Mouse (Mus musculus) T-helper 2 cell (primary cell): ENCODE measurements around the gene G3bp2.

Experiments used
- in situ Hi-C: fragments of 300-600 bp; cut with MboI, MseI; formaldehyde crosslinking; loops from one replicate; pipeline ENCODE4 v1.15.1; 2025; ENCODE audit warnings: high pct_unique_total_duplicates

Gene G3bp2

DNA sequence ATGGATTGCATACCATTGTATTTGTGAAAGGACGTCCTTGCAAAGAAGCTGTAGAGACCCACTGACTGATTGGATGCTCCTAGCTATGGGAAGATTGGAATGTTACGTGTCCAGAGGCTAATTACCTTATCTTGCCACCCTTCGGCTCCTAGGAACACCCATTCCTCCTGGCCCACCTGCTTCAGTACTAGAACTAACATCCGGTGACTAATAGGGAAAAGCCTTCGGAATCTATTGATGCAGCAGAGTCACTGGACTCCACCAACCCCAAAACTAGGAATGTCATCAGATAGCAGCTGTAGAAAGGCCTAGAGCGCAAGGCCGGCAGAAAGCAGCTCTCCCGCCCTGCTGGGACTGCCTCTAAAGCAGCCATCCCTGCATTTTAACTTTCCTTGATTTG is 18.1 kb upstream of the G3bp2 start:
- in situ Hi-C loops = no loop called here

DNA sequence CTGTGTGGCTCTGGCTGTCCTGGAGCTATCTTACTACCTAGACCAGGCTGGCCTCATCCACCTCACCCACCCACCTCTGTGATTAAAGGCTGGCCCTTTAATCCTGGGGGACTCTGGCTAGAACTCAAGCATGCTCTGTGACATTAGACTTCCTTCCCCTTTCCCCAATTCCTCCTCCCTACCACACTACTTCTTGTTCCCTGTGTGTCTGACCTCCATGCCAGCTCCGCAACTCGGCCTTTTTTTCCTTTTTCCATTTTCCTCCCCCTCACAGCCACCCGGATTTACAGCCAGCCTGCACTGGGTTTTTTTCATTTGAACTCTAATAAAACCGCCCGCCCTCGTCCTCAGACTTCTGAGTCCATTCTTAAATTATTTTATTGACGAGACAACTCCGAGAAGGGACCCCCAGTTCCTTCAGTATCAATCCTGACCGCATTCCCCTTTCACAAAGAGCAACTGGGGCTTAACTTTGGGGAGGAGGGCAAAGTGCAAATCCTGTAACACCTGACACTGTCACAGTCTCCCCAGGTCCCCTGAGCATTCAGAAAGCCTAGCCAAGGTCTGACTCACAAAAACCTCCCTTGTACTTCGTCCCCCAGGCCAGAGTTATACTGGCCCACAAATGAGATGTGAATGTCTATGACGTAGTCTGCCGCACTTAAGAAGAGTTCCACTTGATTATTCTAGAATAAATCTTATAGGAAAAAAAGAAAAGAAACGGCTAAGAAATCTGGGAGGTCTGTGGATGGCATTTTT is 15.0 kb upstream of the G3bp2 start:
- in situ Hi-C loops = no loop called here

DNA sequence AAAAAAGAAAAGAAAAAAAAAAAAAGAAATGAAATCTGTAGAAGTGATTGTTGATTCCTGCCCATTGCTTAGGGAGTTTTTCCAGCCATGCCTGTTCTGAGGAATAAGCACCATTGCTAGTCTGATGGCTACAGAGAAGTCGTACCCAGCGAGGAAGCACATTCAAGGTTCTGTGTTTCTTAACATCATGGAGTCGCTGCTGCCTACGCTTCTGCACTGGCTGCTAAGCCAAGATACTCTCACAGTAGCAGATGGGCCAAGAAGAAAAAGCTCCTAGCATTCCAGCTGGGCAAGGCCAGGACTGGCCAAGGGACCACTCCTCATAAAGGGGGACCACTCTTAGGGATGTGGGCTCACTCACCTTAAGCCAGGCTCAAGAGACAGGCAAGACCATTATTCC is 14.3 kb upstream of the G3bp2 start:
- in situ Hi-C loops = no loop called here

DNA sequence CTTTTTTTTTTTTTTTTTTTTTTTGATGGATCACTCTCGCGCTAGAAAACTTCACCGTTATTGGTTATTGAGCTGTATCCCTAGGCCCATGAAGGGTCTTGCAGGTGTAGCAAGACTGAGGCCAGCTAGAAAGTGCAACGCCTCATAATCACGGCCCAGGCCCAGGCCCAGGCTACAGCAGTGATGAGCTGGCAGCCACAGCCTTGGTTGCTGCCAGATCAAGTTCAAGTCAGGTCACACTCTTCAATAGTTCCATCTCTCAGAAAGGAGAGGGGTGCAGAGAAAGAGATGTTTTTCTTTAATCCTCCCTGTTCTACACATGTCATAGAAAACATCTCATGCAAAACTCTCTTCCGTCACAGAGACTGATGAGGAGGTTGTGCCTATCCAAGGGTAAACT is 13.3 kb upstream of the G3bp2 start:
- in situ Hi-C loops = no loop called here

DNA sequence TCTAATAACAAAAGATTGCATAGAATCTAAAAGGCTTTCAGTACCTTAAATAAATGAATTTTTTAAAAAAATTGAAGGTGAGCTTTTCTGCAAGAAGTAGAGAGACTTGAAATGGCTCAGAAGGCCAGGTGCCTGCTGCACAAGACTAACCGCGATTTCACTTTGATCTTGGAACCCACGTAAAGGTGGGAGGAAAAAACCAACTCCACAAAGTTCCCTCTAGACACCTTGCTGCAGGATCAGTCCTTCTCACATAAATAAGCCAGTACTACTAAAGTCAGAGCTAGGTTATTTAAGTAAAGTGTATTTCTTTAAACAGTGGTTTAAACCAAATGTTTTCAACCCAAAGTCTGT is 10.5 kb upstream of the G3bp2 start:
- in situ Hi-C loops = loop anchor here (5.0 kb wide), 1 partner anchor 38 kb away; no protein-coding TSS in a partner anchor

DNA sequence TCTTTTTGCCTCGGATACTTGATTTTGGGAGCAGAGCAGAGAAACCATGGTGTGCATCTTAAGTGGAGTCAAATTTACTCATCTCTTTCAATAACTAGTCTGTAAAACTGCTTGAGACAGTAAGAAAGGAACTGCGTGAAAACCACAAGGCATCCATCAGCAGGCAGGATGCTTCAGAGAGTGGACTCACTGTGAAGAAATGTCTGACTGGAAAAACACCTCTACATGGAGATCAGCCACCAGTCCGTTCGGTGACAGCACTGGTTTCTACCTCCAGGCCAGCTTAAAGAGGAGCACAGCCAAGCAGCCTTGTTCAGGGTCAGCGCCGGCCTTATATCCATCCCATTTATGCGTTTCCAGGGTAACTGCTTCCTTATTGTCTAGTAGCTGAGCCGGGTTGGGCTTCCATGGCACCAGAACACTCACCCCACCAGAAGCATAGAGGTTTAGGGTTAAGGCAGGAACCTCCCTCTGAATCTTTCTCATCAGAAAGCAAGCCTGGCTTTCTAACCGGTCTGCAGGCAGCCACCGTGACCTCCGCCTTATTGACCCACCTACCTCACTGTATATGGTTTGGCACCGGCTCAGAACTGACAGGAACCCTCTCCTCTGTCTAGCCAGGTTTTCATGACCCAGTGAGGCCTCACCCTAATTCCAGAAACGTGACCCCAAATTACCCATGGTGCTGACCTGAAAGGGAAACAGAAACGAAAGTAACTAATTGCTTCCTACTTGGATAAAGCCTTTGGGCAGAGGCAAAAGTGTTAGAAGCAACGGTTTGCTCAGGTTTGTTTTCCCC is 9.9 kb upstream of the G3bp2 start:
- in situ Hi-C loops = loop anchor here (5.0 kb wide), 1 partner anchor 39 kb away; no protein-coding TSS in a partner anchor

DNA sequence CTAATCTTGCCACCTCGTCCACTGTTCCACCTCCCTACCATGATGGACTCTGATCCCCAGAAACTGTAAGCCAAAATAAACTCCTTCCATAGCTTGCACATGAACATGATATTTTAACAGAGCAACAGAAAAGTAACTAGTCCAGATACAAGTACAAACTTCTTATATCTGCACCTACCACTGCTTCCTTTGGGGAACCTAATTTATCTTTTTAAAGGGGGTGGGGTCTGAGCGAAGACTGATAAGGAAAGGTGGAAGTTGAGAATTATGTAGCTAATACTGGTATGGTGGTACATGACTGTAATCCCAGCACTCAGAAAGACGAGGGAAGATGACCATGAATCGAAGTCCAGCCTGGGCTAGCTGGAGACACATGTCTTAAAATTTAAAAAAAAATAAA is 4.0 kb upstream of the G3bp2 start:
- in situ Hi-C loops = no loop called here

DNA sequence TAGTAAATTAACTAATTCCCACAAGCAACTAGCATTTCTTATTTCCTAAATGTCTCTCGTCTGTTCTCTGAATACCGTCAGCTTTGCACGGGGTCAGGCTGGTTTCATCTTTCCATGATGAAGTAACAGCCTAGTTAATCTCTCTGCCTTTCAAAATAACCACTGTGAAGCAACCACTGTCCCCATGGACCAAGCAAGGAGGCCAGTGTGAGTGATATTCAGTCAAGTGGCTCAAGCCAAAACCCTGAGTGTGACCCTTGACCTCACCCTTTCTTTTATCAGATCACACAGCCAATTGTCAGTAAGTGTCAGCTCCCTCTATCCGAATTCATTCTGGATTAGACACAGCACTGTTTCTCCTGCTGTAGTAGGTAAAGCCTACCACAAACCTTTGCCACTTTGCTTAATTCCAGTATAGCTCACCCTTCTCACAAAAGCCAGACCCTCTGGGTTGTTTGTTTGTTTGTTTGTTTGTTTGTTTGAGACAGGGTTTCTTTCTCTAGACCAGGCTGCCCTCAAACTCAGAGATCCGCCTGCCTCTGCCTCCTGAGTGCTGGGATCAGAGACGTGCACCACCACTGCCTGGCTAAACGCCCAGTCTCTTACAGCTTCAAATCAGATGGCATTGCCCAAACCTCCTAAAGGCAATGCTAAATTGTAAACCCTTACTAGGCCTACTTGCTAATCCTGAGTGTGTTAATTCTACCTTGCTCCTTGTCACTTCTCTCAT is 2.5 kb upstream of the G3bp2 start:
- in situ Hi-C loops = no loop called here

DNA sequence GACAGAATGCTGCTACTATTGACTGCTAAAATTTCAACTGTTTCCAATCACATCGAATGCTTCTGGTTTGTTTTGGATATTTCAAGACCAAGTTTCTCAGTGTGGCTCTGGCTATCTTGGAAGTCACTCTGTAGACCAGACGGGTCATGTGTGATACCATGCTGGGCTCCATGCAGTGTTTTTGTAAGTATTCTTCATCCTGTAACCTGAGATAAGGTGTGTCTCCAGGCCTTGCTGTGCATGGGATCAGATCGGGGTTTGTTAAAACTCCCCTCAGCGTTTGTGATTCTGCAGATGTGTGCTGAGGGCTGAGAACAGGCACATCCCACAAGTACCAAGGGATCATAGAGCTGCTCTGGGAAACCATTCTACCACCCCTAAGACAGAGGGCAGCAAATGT is 1.7 kb upstream of the G3bp2 start:
- in situ Hi-C loops = no loop called here

DNA sequence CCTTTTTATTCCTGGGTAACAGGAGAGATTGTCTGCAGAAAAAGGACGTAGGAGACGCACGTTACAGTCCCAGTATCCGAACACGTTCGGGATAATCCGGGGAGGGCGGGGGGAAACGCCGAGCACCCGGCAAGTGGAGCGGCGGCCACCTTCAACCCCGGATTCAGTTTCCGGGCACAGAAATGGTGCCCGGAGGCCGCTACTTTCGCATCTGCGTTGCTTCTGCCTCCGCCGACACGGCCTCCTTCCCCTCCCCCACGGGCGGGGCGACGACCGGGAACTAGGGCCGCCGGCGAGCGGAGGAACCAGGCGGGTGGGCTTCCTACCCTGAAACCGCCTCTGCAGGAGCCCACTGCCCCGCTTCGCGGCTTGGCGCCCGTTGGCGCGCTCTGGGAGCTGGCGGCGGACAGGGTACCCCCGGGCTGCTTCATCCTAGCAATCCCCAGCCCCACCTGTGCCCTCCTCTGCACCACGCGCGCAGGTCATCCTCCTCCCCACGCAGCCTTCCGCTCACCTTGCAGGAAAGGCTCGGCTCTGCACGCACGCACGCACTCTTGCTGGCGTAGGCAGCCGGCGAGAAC is 608 bp downstream of the G3bp2 start:
- in situ Hi-C loops = no loop called here

DNA sequence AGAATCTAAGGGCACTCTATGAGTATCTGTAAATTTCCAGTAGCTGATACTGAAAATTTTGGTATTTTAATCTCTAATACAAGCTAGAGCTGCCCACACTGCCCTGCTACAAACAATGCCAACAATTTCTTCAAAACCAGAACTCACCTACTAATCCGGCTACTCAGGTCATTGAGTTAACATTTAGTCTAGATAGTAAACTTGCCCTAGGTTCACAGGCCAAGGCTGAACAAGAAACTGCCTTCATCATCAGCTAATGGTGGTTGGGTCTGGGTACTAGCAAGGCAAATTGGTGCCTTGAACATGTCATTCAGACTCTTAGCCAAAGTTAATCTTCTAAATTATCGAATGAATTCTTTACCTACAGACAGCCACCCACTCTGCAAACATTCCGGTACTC is 2.2 kb downstream of the G3bp2 start:
- in situ Hi-C loops = no loop called here

DNA sequence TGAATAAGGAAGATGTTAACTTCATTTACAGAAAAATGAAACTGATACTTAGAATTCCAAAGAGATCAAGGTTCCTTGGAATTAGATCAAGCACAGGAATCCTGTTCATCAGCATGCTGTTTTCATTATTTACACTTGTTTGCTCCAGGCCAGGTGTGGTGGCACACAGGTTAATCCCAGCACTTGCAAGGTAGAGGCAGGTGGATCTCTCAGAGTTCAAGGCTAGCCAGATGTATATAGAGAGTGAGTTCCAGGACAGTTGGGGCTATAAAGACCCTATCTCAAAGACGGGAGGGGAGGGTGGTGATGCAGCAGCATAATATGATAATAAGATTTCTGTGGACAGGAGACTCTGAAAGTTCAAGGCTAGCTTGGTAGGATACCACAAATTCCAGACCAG is 3.1 kb downstream of the G3bp2 start:
- in situ Hi-C loops = no loop called here

DNA sequence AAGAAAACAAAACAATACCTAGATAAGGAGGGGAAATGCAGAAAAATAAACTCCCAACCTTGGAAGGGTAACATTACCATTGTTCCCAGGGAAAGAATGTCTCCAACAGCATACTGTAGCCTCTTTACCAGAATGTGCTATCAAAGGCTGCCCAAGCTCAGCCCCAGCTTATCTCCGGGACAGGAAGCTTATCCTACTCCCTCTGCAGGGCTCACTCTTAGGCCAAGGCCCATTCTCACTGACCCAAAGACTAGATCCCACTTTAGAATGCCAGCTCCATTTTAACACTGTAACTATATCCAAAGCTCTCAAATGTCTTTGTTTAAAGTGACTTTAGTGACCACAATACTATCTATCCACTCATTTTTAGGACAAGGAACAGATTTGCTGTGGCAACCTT is 4.2 kb downstream of the G3bp2 start:
- in situ Hi-C loops = no loop called here

DNA sequence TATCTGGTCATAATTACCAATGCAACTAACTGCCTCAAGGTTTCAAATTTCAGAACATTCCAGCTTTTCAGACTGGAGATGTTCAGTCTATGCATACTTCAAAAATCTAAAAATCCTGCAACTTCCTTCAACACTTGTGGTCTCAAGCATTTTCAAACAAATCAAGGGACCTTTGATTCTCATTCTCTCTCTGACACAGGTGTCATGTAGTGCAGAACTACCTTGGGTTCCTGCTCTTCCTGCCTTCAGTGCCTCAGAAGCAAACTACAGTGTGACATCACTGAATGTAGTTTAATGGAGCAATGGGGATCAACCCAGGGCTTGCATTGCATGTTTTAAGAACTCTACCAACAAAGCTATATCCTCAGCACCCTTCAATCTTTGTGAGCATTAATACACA is 4.8 kb downstream of the G3bp2 start:
- in situ Hi-C loops = no loop called here

DNA sequence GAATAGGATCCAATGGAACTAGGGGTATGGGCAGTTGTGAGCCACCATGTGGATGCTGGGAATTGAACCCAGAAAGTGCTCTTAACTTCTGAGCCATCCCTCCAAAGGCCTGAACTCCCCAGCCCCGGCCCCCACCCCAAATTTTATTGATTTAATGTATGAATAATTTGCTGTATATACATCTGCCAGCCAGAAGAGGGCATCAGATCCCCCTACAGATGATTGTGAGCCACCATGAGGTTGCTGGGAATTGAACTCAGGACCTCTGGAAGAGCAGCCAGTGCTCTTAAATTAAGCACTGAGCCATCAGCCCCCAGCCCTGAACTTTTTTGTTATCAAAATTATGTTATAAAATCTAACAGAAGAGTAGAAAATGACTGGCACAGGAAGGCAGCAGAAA is 7.2 kb downstream of the G3bp2 start:
- in situ Hi-C loops = no loop called here

DNA sequence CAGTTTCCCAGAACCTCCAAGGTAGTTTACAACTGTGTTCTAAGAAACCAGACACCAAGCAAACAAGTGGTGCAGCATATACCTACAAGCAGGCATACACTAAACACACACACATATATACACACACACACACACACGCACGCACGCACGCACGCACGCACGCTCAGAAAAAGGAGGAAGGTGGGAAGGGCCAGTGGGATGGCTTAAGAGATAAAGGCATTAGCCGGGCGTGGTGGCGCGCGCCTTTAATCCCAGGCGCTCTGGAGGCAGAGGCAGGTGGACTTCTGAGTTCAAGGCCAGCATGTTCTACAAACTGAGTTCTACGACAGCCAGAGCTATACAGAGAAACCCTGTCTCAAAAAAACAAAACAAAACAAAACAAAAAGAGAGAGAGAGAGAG is 9.5 kb downstream of the G3bp2 start:
- in situ Hi-C loops = loop anchor here (5.0 kb wide), 1 partner anchor 213 kb away; no protein-coding TSS in a partner anchor

DNA sequence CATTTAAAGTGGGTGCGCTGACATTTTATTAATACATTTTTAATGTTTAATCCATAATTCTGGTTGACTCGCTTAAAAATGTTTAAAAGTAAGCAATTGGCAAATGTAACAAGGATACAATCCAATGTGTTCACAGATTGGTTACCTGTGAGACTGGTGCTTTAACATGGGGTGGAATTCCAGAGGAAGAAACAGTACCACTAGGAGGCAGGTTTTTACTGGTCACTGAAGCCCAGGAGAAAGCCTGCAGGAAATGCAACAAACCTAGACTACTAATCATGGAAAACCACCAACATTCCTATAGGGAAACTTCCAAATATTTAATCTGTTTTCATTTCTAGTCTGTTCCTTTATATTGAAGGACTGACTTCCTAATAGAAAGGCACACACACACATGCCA is 20.3 kb downstream of the G3bp2 start:
- in situ Hi-C loops = loop anchor here (10.0 kb wide), 1 partner anchor 372 kb away; the partner anchor contains the start of gene Nup54

DNA sequence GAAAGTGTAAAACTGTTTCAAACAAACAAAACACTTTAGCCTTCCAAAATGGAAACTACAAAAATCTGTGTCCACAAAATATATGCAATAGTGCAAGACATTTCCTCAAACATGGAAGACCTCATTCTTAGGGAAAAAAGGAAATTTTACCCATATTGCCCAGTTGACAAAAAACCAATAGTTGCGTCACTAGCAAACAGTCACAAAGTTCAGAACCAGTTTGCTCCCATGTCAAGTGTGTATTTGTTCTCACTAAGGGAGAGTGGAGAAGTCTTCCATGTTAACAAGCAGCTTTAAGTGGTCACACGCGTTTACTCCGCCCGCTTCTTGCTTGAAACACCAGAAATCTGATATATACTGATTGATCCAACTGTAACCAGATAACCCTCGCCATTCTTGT is 30.7 kb downstream of the G3bp2 start:
- in situ Hi-C loops = no loop called here

DNA sequence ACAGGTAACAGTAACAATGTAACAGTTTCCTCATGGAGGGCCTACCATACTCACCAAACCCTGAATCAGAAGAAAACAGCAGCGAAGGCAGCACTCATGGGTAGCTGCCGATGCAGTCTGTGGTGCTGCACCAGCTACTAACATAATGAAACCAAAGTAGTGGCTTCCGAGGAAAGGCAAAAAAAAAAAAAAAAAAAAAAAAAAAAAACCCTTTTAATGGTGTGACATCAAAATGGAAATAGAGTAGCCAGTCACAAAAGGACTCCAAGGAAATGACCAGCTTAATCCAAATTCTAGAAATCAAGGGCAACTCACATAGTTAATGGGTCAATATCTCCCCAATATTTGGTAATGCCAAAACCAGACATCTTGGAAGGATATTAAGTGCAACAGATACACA is 33.1 kb downstream of the G3bp2 start:
- in situ Hi-C loops = no loop called here

DNA sequence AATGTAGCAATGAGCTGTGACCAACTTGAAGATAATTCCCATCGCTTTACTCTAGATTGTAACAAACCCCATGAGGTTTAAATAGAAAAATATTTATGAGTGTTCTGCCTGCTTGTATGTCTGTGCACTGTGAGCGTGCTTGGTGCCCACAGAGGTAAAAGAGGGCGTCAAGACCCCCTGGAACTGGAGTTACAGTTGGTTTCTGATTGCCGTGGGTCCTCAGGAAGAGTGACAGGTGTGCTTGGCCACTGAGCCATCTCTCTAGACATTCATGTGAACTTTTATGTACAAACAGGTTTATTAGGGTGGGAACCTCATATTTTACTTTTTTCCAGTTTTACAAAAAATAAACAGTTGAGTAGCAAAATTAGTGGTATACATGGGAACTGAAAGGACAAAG is 39.7 kb downstream of the G3bp2 start, which contains the start of gene Cdkl2:
Cdkl2 (minus strand) TSS at position 101 of the 400 bp plus-strand sequence.
- in situ Hi-C loops = loop anchor here (5.0 kb wide), 1 partner anchor 66 kb away; no protein-coding TSS in a partner anchor

DNA sequence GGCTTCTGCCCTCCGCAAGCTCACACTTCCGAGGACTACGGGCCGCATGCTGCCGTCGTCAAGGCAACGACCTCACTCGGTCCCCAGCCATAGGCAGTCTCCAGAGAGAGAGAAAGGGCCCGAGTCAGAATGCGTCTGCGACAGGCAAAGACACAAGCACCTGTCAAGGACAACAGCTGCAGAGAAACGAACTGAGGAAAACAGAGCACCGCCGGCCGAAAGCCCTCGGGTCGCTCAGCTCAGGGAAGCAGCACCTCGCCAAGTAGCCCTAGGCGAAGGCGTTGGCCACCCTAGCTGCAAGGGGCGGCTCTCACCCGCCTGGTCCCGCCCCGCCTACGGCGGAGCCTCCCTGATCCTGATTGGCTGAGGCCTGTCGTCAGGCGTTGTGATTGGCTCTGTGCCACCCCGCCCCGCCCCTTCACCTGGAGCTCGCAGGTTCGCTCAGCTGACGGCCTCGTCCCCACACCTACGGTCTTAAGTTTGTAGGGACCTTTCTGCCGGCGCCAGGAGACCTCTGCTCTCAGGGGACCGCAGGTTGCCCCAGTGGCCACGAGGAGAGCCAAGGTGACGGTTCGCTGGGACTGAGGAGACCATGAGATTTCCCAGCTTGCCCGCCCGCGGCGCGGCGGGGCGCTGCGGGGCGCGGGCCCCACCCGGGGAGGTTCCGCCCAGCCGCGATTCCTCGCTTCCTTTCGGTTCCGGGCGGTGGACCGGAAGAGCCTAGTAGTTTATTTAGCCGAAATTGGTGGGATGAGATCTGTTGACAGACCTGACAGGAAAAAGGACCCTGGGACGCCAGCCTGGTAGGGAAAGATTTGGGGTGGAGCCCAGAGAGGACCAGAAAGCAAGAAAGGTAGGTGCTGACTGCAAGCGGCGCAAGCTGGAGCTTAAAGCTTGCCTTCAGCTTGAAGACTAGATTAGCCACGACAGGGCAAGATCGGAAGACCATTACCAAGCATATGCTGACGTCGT is 40.9 kb downstream of the G3bp2 start:
- in situ Hi-C loops = loop anchor here (5.0 kb wide), 1 partner anchor 65 kb away; no protein-coding TSS in a partner anchor
